Mouse (Mus musculus) thymus, postnatal 4 days (tissue): ENCODE measurements around the gene Cfap44.

Experiments used
- DNase-seq: peaks from one replicate; pipeline ENCODE4 v3.0.0; 2021

Gene Cfap44

DNA sequence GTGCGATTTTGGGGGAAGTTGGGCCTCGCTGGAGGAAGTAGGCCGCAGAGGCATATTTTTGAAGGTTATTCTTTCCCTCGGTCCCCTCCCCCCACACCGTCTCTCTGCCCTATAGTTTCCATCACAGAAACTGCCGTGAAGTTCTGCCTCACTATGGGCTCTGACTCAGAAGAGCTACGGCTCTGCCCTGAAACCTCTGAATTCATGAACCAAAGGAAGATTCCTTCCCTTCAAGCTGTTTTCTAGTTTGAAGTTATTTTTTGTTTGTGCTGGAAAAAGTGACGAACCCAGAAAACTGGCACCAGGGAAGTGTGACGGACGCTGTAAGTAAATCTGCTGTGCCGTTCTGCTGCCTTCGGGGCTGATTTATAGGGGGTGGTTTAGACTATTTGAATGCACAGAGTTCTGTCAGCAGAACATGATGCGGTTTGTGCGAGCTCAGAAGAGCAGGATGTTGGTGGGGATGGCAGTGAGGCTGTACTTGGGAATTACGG, 102.4 kb downstream of the Cfap44 start:
- DNase-seq, result no peak

- no peak for DNase-seq
Observed at GRCm38 (mm10) chr16:44498447-44498846, 103.9 kb downstream of the Cfap44 start.

DNA sequence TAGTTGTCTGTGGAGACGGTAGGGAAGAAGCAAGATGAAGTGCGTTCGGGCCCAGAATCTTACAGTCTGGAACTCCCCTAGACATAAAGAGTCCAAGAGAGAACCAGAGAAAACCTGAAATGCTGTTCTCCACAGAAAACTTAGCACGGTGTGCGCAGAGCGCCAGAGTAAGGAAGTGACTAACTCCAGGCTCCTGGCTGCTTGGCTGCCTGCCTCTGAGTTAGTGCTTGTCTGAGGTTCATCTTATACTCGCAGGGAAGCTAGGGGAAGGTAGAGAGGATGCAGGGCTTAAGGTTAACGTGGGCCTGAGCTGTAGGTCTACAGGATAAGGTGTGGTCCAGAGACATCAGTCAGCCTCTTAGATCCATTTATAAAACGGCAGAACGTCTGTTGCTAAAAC, 107.2 kb downstream of the Cfap44 start:
- no peak for DNase-seq

- no peak for DNase-seq
Observed at GRCm38 (mm10) chr16:44502325-44502724, 107.7 kb downstream of the Cfap44 start.

GRCm38 (mm10) chr16:44502895-44503575, 108.4 kb downstream of the Cfap44 start:
- DNase-seq, result no peak

GRCm38 (mm10) chr16:44505243-44505642, 110.6 kb downstream of the Cfap44 start:
- no peak for DNase-seq

DNA sequence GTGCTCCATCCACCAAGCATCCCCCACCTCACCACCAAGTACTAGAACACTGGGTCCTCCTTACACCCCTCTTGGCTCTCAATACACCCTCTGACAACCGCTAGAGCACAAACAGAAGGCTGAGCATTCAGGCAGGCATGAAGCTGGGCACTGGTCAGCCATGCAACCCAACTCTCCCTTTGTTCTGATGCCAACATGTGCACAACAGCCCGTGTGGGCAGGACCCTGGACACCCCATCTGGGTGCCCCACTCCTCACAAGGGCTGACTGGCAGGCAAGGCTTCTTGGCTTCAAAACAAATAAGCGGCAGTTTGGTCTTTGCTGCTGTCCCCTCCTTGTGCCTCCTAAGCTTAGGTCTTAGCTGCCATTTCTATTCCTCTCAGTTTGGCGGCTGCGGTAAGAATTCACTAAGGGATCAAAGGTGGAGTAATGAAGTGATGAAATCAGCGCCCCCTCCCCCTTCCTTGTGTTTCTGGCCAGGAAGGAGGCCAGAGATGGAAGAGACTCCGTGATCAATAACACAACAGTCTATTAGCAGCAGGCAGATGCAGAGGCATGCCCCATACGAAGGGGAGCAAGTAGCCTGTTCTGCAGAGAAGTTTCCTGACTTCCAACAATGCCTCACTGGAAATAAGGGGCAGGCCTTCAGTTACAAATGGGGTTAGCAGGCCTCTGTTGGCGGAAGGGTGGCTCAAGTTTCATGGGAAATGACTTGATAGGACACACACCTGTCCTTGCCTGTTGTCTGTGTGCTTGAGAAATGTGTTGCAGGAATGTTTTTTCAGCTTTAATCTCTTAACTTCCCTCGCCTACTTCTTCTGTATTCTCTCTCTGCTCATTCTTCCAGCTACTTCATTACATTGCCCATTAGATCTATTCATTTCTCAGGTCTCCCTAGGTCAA, 112.7 kb downstream of the Cfap44 start:
- DNase-seq, result no peak

DNA sequence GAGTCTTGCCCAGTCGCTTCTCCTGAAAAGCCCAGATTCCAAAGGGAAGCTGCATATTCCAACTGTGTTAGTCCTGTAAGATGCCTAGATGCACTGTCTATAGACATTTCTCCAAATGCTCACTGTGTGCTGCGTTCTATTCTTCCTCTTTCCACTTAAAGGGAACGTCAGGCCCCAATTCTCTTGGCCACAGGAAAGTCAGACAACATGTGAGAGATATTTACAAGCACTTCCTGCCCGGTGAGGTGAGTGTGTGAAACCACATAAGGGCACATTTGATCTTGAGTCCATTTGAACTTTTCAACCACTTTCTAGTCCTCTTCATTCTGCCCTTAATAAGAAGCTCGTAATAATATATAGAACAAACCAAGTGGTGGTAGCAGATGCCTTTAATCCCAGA, 113.4 kb downstream of the Cfap44 start:
- DNase-seq, result no peak

GRCm38 (mm10) chr16:44508772-44509171, 114.2 kb downstream of the Cfap44 start:
- DNase-seq, result no peak

DNA sequence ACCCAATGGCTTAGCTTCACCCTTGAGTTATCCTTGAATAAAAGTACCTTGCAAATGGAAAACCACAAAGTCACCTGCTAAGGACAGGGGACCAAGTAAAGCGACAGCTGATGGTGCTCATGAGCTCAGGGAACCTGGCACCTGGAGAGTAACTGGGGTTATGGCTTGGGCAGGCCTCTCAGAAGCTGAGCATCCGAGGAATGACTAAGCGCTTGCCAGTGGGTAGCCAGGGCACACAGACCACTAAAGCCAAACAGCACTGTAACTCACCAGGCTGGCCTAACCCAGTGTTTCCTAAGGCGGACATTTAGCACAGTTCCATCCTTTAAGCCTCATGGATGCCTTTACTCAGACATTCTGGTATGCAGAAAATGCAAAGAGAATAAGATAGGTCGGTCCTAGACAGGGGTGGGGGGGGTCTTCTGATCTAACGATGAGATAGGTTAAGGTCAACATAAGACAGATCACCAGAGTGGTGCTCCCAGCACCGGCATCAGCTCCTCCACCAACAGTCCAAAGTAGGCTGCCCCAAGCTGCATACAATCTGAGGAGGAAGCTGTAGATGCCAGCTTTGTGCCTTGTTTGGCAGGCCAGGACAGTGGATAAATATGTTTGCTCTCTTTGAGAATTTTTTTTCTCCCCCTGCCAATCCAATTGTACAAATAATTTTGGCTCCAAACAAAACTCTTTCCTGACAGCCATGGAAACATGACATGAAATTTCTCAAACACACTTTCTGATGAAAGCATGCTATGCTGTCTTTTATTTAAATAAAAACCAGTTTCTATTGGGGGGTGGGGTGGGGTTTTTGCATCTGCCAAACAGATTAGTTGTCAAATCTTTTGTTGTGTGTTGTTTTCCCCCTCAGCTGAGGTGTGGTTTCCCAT, 115.1 kb downstream of the Cfap44 start:
- DNase-seq, result no peak

DNA sequence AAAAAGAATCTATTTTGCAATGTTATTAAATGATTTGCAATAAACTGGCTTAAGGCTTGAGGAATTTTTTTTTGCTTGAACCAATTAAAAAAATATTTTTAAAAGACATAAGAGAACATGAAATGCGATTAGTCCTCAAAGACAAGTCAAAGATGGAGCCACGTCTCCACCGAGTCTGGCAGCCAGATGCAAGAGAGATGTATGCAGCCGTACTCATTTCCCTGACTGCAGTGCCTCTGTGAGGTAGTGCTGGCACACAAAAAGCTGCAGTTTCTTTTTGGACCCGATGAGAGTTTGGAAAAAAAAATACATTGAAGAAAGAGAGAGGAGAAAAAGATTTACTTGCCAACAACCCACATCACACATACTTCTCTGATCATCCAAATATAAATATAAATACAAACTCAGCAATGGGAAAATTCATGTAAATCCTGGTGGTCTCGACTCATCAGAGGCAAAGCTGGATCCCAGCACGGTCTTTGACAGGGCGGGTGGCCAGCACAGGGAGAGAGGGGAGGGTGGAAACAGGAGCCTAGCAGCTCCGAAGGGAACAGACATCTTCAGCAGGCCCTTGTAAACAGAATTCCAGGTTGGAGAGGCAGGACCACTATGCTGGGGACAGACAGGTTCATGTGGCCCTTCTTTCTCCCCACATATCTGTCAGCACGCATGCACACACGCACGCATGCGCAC, 116.1 kb downstream of the Cfap44 start:
- DNase-seq, result no peak

DNA sequence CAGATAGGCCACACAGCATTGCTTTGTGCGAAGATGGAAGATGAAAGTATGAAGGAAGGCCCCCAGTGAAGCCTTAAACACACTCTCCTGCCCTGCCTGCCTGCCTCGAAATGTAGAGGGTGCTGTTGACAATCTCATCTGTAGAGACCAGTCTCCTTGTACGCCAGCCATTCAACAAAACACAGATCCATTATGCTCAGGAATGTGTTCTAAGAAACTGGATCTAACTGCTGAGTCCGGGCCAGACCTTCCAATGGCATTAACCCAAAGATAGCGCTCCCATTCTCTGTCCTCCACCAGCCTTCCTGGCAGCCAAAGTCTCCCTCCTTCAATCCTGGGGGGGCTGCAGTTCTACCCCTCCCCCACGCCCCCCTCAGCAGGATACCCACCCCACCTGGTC, 121.9 kb downstream of the Cfap44 start:
- no peak for DNase-seq

DNA sequence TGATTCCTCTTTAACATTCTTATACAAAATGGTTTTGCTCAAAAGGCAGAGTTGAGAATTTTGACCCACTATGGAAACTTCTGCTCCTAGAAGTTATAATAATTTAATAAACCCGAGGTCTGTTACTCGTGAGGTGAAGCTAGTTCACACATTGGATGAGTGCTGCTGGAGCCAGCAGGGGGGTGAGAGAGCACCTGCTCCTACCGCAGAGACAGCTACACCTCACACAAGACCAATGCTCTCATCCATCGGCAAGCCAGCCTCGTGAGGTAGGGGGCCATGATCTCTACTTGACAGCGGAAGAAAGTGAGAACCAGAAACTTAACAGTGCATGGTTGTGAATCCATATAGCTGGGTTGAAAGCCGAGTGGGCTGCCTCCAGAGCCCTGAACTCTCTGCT, 129.0 kb downstream of the Cfap44 start:
- DNase-seq, result no peak

DNA sequence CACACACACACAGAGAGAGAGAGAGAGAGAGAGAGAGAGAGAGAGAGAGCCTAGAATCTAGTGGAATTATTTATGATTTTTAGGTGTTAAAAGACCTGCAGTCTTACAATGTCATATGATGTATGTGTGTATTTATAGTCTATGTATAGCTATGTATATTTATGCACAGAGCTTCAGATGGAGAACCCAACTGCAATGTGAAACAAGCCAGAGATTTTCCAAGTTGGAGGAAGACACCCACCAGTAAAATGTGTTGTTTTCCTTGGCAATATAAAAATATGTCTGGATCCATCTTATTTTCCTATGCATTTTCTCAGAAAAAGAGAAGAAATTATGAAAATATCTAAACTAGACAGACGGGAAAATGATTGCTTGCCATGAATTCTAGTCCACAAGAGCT, 131.4 kb downstream of the Cfap44 start:
- DNase-seq, result no peak

DNA sequence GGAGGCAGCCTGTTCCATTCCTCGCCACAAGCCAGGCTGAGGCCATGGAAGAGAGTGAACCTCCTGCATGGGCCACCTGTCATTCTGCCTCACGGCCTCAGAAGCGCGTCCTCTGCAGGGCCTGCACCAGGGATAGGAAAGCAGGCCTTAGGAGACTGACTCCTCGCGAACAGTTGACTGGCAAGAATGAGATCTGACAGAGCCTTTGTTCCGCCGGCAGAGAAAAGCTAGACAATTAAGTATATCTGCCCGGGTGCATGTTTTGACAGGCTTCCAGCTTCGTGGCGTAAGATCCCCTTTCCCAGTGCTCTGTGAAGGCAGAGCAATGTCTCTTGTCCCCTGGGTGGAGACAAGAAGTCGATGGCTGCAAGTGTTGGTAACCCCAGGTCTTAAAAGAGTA, 132.1 kb downstream of the Cfap44 start:
- no peak for DNase-seq

DNA sequence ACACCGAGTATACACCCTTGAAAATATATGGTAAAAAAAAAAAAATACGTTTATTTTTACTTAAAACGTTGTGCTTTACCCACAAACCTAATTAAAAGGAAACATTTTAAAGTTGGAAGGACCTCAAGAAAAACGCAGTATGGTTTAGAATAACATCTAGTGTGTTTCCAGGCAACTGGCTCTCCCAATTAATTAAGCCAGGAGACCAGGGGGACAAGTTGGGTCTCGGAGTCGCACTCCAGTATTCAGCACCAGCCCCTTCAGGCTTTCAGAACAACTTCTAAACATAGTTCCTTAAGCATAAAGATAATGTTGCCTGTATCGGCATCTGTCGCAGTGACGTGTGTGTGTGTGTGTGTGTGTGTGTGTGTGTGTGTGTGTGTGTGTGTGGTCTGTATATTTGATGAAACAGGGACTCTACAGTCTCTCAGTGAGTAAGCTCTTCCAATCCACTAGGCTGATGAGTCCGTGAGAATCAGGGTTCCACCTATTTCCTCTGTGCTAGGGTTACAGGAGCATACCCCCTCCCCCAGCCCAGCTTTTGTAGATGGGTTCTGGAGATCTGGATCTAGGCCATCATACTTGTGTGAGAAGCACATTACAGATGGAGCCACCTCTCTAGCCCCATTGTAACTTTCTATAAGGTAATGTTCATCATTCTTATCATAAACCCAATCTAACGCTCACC, 132.8 kb downstream of the Cfap44 start:
- no peak for DNase-seq

- DNase-seq, result no peak
Observed at GRCm38 (mm10) chr16:44528955-44529354, 134.4 kb downstream of the Cfap44 start.

DNA sequence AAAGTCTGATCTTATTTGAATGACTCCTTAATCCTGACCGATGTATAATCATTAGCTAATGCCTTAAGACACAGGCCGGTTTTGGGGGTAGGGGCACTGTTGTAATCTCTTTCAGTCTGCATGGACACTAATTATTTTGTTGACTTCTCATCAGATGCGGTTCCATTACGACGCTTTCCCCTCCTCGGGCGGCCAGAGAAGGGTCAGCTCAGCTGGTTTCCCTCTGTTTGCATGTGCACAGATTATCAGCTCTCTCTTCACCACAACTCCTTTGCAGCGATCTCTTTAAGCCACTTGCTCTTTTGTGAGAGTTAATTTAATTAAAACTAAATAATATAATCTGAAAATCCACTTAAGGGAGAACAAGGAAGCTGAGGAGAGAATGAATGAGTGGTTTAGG, 135.1 kb downstream of the Cfap44 start:
- DNase-seq, result no peak

DNA sequence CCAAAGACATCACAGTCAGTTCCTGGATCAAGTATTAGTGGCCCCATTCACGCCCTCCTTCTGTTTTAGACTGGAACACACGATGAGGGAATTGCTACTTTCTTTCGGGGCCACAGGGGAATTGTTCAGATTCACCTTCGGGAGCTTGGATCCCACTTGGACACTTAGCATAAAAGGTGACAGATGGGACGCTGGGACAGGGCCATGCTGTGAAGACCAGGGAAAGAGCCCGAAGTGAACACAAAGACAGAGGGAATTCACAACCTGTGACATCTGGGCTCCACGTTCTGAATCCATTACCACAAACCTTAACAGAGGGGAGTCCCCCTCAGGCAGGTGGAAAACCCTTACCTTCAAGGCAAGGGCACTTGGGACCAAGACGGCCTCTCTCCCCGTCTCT, 135.6 kb downstream of the Cfap44 start:
- DNase-seq, result no peak

GRCm38 (mm10) chr16:44530829-44531228, 136.2 kb downstream of the Cfap44 start:
- DNase-seq, result no peak

DNA sequence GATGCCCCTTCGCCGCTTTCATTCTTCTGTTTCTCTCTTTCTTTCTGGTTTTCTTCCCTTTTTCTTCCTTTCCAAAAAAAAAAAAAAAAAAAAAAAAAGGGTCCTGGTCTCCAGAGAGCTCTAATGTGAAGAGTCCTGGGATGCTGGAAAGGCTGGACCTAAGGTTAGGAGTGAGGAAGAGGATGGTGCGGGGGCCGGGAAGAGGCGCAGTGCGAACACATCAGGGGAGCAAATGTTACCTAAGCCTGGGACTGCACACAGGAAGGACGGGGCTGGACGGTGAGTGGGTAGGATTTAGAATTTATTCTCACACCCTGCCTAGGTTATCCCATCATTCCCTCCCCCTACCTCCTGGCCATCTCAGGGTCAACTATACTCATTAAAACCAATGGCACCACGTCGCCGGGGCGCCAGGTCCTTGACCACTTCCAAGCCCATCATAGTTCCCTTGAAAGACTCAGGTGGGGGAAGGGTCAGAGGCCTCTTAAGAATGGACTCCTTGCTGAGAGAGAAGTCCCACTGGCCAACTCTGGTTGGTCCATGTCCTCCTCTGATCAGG, 136.7 kb downstream of the Cfap44 start:
- no peak for DNase-seq
